Mouse (Mus musculus) lung, postnatal 0 days (tissue): ENCODE results near the gene Cox4i2. TPM values are rescaled to one million over a fixed set of nuclear protein-coding genes. Genes with fewer than 3 reads are reported as not detected.
A peak's percentile ranks its signal among the peaks of the same experiment; 100 is the strongest.

Source experiments
- ATAC-seq: fragments of 200-750 bp; cut with Nextera tagmentation; 2 replicates; pipeline ENCODE4 v1.8.0; 2017; ENCODE audit warnings: moderate library complexity
- DNase-seq: peaks from one replicate; pipeline ENCODE4 v3.0.0-alpha.2; 2016; ENCODE audit warnings: low spot score
- H3K27ac ChIP-seq: fragments of 300-500 bp; sonication (generic); 2 replicates; pipeline ENCODE4 v1.5.1; 2014; ENCODE audit warnings: antibody characterized with exemption, mild to moderate bottlenecking, low read length, mixed read lengths
- H3K27me3 ChIP-seq: fragments of 300-500 bp; sonication (generic); replicated peaks from 2 replicates; pipeline ENCODE4 v1.6.1; 2014; ENCODE audit warnings: low read length, mixed read lengths; ENCODE audit not compliant: insufficient read depth
- H3K36me3 ChIP-seq: fragments of 300-500 bp; sonication (generic); 2 replicates; pipeline ENCODE4 v1.6.1; 2014; ENCODE audit warnings: low read length, mixed read lengths; ENCODE audit not compliant: insufficient read depth
- H3K4me1 ChIP-seq: fragments of 300-500 bp; sonication (generic); 2 replicates; pipeline ENCODE4 v1.6.1; 2014; ENCODE audit warnings: antibody characterized with exemption, low read depth, low read length, mixed read lengths; ENCODE audit not compliant: insufficient read depth
- H3K4me2 ChIP-seq: fragments of 300-500 bp; sonication (generic); replicated peaks from 2 replicates; pipeline ENCODE4 v1.6.1; 2014; ENCODE audit warnings: low read depth, mild to moderate bottlenecking, low read length, moderate library complexity, mixed read lengths
- H3K4me3 ChIP-seq: fragments of 300-500 bp; sonication (generic); 2 replicates; pipeline ENCODE4 v1.5.1; 2014; ENCODE audit warnings: low read depth, low read length
- H3K9ac ChIP-seq: fragments of 300-500 bp; sonication (generic); replicated peaks from 2 replicates; pipeline ENCODE4 v1.6.1; 2014; ENCODE audit warnings: low read depth, mild to moderate bottlenecking
- H3K9me3 ChIP-seq: fragments of 300-500 bp; sonication (generic); 2 replicates; pipeline ENCODE4 v1.6.1; 2016; ENCODE audit warnings: low read length, mixed read lengths
- CTCF ChIP-seq: IDR thresholded peaks from 2 replicates; pipeline ENCODE4 v1.5.1; 2016; ENCODE audit warnings: antibody characterized with exemption, mild to moderate bottlenecking
- EP300 ChIP-seq: IDR thresholded peaks from 2 replicates; pipeline ENCODE4 v1.6.1; 2016; ENCODE audit warnings: antibody characterized with exemption, mild to moderate bottlenecking, control low read depth
- WGBS: fragments of 180-500 bp; shearing (Covaris S2); extraction: QIAGEN DNeasy Blood & Tissue Kit; methylation state at CpG from one replicate; pipeline ENCODE4 v1.1.7; 2014; 5-methylcytosine and 5-hydroxymethylcytosine counted together
- polyA plus RNA-seq: library from polyadenylated mRNA; unstranded; fragments of >200 nt; fragmentation: Nextera tagmentation; extraction: Ambion mirVana; gene quantifications from 2 replicates; pipeline ENCODE4 v1.2.1, GENCODE M21; 2015

Gene Cox4i2
- polyA plus RNA-seq, 1 experiment from 2014 or later, result 228 TPM

DNA sequence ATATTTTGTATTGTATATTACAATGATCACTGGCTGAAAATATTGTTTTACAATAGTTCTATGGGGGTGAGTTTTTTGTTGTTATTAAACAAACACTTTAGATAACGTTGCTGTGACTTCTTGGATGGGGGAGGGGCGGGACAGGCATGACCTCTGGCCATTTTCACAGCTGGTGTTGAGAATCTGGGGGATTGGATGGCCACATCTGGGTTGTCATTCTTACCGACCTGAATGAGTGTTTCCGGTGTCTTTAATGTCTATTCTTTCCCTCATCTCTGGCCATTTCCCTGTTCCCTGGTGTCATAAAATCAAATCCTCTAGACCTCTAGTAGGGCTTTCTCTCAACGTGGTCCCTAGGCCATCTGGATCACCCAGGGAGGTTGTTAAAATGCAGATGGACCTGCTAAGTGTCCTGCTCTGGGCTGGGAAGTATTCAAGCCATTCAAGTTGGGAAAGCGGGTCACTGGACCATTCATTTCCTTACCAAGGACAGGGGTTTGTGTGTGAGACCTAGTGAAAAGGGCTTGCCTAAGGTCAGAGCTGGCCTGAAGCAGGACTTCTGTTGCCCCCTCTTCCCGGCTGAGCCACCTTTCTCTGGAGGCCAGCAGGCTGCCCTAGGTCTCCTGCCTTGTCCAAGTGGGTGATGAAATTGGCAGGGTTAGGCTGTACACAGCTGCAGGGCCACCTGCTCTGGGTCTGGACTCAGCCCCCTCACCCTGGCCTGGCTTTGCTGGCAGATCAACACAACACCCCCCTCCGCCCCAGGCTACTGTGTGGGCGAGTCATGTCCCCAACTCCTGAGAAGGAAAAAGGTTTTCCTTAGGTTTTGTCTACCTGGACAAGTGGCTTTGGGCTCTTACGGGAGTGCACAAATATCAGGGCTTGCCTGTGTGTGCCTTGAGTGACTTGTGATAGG lies 16.4 kb upstream of the Cox4i2 start:
- peak overlapping the region; percentile 74 for H3K4me2 ChIP-seq
- DNase-seq (no peak), ATAC-seq (no peak)
- H3K9ac ChIP-seq, result peak overlapping the region; percentile 96
- no peaks in the 10 kb centered on the region for H3K9me3 ChIP-seq
- peak overlapping the region; percentile 97 for H3K27ac ChIP-seq
- peaks cover 20% of the 10 kb centered on the region; the same call in 1 of the 2 replicates for H3K4me1 ChIP-seq
- H3K27me3 ChIP-seq, result no peaks in the 10 kb centered on the region
- peak overlapping the region; percentile 87 for H3K4me3 ChIP-seq
- TF ChIP-seq CTCF (no peak), EP300 (no peak)
- WGBS, result 9% methylated on average over 10 of the region's 10 CpGs
- H3K36me3 ChIP-seq, result no peaks in the 10 kb centered on the region

DNA sequence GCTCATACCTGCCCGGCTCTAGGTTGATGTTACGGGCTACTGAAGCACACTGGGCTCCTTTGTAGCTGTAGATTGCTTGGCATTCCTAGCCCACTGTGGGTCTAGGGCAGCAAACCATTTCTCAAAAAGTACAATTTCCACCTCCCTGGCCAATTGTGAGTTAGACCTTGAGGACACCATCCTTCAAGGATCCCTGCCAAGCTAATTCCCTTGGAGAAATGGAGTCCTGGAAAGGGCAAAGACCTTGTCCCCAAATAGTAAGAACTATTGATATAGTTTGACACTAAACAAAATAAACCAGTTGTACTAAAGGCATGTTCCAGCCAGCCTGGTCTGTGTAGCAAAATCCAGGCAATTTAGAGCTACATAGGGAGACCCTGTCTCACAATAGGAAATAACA lies 15.6 kb upstream of the Cox4i2 start:
- no peak for DNase-seq
- no peak for TF ChIP-seq CTCF
- TF ChIP-seq EP300, result no peak
- Histone ChIP-seq H3K27ac (peak overlapping the region; percentile 97), H3K4me1 (peaks cover 20% of the 10 kb centered on the region; the same call in 1 of the 2 replicates), H3K27me3 (no peaks in the 10 kb centered on the region), H3K36me3 (no peaks in the 10 kb centered on the region), H3K4me2 (peak overlapping the region; percentile 74), H3K9ac (peak overlapping the region; percentile 96), H3K9me3 (no peaks in the 10 kb centered on the region), H3K4me3 (peak overlapping the region; percentile 87)
- ATAC-seq, result no peak
- WGBS, result 47% methylated on average over 2 of the region's 2 CpGs

DNA sequence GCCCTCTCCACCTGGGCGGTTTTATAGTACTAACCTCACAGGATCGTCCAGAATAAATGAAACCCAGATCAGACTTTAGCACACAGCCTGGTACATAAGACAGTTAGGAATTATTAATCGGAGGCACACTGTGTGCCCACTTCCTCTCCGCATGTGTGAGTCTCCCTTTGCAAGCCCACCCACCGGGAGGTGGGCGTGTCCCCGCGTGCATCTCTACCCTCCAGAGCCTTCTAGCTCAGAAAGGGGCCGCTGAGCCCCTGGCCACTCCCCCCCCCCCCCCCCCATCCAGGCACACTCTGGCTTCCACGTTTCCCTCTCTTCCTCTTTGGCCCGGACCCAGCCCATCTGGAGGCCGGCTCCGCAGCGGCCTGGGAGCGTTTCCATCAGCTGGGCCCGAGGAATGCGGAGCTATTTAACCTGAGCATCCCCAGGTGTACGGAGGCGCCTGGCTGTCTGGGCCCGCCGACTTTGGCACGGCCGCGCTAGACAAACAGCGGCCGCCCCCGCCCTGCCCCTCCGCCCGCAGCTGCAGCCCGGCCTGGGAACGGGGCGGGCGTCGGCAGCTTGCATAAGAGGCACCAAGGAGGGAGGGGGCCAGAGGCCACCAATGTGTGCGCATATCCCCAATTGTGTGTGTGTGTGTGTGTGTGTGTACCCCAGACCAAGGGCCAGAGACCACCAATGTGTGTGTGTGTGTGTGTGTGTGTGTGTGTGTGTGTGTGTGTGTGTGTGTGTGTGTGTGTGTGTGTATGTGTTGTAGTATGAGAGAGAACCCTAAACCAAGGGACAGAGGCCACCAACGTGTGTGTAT lies 14.7 kb upstream of the Cox4i2 start:
- peak; percentile 55 for ATAC-seq
- DNase-seq, result peak; percentile 94
- Histone ChIP-seq H3K9ac (peak overlapping the region; percentile 96), H3K27ac (peak overlapping the region; percentile 97), H3K36me3 (no peaks in the 10 kb centered on the region), H3K9me3 (no peaks in the 10 kb centered on the region), H3K4me3 (peak overlapping the region; percentile 87), H3K27me3 (no peaks in the 10 kb centered on the region), H3K4me2 (peak overlapping the region; percentile 74), H3K4me1 (peaks cover 18% of the 10 kb centered on the region; the same call in 1 of the 2 replicates)
- WGBS, result 0% methylated on average over 31 of the region's 36 CpGs
- TF ChIP-seq CTCF (no peak), EP300 (no peak)

DNA sequence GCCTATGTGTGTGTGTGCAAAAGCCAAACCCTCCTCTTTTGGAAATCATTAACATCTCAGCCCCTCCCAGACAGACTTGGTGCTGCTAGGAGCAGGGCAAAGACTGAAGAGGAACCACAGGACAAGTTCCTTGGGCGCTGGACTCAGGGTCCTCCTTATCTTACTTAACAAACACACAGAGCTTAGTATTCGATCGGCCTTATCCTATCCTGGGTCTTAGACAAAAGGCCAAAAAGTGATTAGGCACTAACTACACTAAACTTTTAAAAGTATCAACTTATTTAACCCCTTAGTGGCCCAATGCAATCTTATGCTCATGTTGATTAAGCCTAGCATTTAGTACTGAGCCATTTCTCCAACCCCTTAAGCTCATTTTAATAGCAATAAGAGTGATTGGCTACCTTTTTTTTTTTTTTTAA lies 14.1 kb upstream of the Cox4i2 start:
- WGBS, result 6% methylated on average over 3 of the region's 3 CpGs
- no peak; the same call in 1 of the 2 replicates for TF ChIP-seq EP300
- TF ChIP-seq CTCF, result no peak
- H3K36me3 ChIP-seq, result no peaks in the 10 kb centered on the region
- H3K4me2 ChIP-seq, result peak overlapping the region; percentile 74; the same call in 1 of the 2 replicates
- H3K4me3 ChIP-seq, result 0 out of 2 replicates have a peak overlapping the region, but pooled peaks have one; percentile 87
- peak overlapping the region; percentile 36; the same call in 1 of the 2 replicates for H3K9ac ChIP-seq
- no peaks in the 10 kb centered on the region for H3K27me3 ChIP-seq
- H3K9me3 ChIP-seq, result no peaks in the 10 kb centered on the region
- DNase-seq, result peak; percentile 87
- peak overlapping the region; percentile 97 for H3K27ac ChIP-seq
- peak; percentile 20 for ATAC-seq
- H3K4me1 ChIP-seq, result peaks cover 12% of the 10 kb centered on the region; the same call in 1 of the 2 replicates

DNA sequence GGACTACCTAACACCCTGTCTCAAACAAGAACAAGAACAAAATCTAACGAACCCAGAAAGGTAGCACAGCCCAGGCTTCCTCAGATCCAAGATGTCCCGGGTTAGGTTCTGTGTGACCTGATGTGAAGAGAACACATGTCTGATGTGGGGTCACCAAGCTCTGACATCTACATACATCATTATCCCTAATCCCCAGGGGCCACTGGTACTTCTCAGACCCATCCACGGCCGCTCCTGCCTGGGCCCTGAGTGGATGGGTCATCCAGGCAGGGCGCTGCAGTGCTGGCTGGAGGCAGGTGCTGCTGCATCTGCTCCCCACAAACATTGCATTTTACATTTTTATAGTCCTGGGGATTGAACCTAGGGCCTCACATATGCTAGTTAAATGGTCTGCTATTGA lies 13.5 kb upstream of the Cox4i2 start:
- Histone ChIP-seq H3K36me3 (no peaks in the 10 kb centered on the region), H3K9me3 (no peaks in the 10 kb centered on the region), H3K4me3 (no peak overlapping the region), H3K4me2 (no peak overlapping the region), H3K27ac (peak overlapping the region; percentile 97), H3K27me3 (no peaks in the 10 kb centered on the region), H3K9ac (no peak overlapping the region), H3K4me1 (peaks cover 12% of the 10 kb centered on the region; the same call in 1 of the 2 replicates)
- TF ChIP-seq EP300 (no peak), CTCF (no peak)
- WGBS, result 63% methylated on average over 5 of the region's 5 CpGs
- ATAC-seq (no peak), DNase-seq (no peak)
